Mouse (Mus musculus) c-Kit-positive CD71-positive TER-119-positive erythroid progenitor cells, embryonic 14.5 days (primary cell): ENCODE measurements around the gene Hk3.

Experiments
- DNase-seq: peaks from one replicate; pipeline ENCODE4 v3.0.0-alpha.2; 2013; ENCODE audit warnings: low spot score

Gene Hk3

GRCm38 (mm10) chr13:55021194-55021779 is at the start of gene Hk3:
Hk3 (minus strand) TSS chr13:55021385.
- DNase-seq, result no peak

GRCm38 (mm10) chr13:55069719-55070118 is 48.5 kb upstream of the Hk3 start:
- no peak for DNase-seq

GRCm38 (mm10) chr13:55063276-55063675 is 42.1 kb upstream of the Hk3 start:
- no peak for DNase-seq

- peak; percentile 12 for DNase-seq
Observed at GRCm38 (mm10) chr13:55058042-55058441, 36.9 kb upstream of the Hk3 start.

- no peak for DNase-seq
Observed at GRCm38 (mm10) chr13:55047706-55048105, 26.5 kb upstream of the Hk3 start.

GRCm38 (mm10) chr13:55040016-55040415 is 18.8 kb upstream of the Hk3 start:
- no peak for DNase-seq

- DNase-seq, result no peak
Observed at GRCm38 (mm10) chr13:55024215-55024614, 3.0 kb upstream of the Hk3 start.

- DNase-seq, result no peak
Observed at GRCm38 (mm10) chr13:55022715-55023114, 1.5 kb upstream of the Hk3 start.

- no peak for DNase-seq
Observed at GRCm38 (mm10) chr13:55022256-55022655, 1.1 kb upstream of the Hk3 start.

- DNase-seq, result no peak
Observed at GRCm38 (mm10) chr13:55020051-55020450, 1.1 kb downstream of the Hk3 start.

- no peak for DNase-seq
Observed at GRCm38 (mm10) chr13:55019181-55019580, 2.0 kb downstream of the Hk3 start.

GRCm38 (mm10) chr13:55018700-55019099 is 2.5 kb downstream of the Hk3 start:
- DNase-seq, result no peak

- DNase-seq, result no peak
Observed at GRCm38 (mm10) chr13:55017898-55018599, 3.1 kb downstream of the Hk3 start.

GRCm38 (mm10) chr13:55017154-55017897 is 3.9 kb downstream of the Hk3 start:
- no peak for DNase-seq

GRCm38 (mm10) chr13:55014451-55014850 is 6.7 kb downstream of the Hk3 start:
- DNase-seq, result no peak

GRCm38 (mm10) chr13:55013702-55014344 is 7.4 kb downstream of the Hk3 start:
- no peak for DNase-seq

- no peak for DNase-seq
Observed at GRCm38 (mm10) chr13:55011981-55012478, 9.2 kb downstream of the Hk3 start.

GRCm38 (mm10) chr13:55011103-55011502 is 10.1 kb downstream of the Hk3 start:
- DNase-seq, result no peak

- DNase-seq, result no peak
Observed at GRCm38 (mm10) chr13:55008589-55008988, 12.6 kb downstream of the Hk3 start.

GRCm38 (mm10) chr13:55006415-55006742 is 14.8 kb downstream of the Hk3 start:
- no peak for DNase-seq

- DNase-seq, result no peak
Observed at GRCm38 (mm10) chr13:55005691-55006414, 15.3 kb downstream of the Hk3 start.

GRCm38 (mm10) chr13:55004646-55005045 is 16.5 kb downstream of the Hk3 start:
- no peak for DNase-seq
